Mouse (Mus musculus) left cerebral cortex, adult 8-10 months (tissue): ENCODE measurements around the gene Parvb. TPM values are rescaled to one million over a fixed set of nuclear protein-coding genes. Genes with fewer than 3 reads are reported as not detected.

Source experiments
- total RNA-seq, 4 experiments: library from RNA; stranded (reverse); gene quantifications; 2 replicates each; pipeline ENCODE4 v1.2.4; 2022

The Parvb gene
- total RNA-seq, 4 experiments from 2014 or later = 15.8 to 20.0 (median 17.9) TPM

Other genes starting within 250 kb of the Parvb start
- gene Efcab6, start 166.7 kb upstream of the Parvb start, total RNA-seq = 10 to 100 TPM in 3 of 4 experiments, 1 to 10 TPM in 1; 9.2 to 16.2 (median 14.2) TPM
- 100 to 1,000 TPM; 393 to 440 (median 417) TPM for gene Sult4a1, start 126.3 kb upstream of the Parvb start, total RNA-seq
- not detected for gene Pnpla5, start 108.9 kb upstream of the Parvb start, total RNA-seq
- gene Pnpla3, start 64.2 kb upstream of the Parvb start, total RNA-seq = 10 to 100 TPM in 3 of 4 experiments, 1 to 10 TPM in 1; 9.3 to 12.4 (median 12.2) TPM
- 100 to 1,000 TPM; 102 to 106 (median 104) TPM for gene Samm50, start 39.8 kb upstream of the Parvb start, total RNA-seq
- gene Parvg, start 92.0 kb downstream of the Parvb start, total RNA-seq = 10 to 100 TPM in 2 of 4 experiments, 1 to 10 TPM in 2; 7.8 to 14.1 (median 10.4) TPM
- 10 to 100 TPM; 32.4 to 39.4 (median 37.7) TPM for gene Shisal1, start 215.1 kb downstream of the Parvb start, total RNA-seq